Mouse (Mus musculus): ENCODE data around the gene Mcf2l.

GRCm38 (mm10) chr8:12951051-12951630, 77.5 kb downstream of the Mcf2l start:
- TF ChIP-seq CTCF (IDR thresholded peaks at IDR 0.05) (no peak), EP300 (IDR thresholded peaks at IDR 0.05) (no peak)

All from lung, postnatal 0 days (tissue).